In the genomic region with DNA sequence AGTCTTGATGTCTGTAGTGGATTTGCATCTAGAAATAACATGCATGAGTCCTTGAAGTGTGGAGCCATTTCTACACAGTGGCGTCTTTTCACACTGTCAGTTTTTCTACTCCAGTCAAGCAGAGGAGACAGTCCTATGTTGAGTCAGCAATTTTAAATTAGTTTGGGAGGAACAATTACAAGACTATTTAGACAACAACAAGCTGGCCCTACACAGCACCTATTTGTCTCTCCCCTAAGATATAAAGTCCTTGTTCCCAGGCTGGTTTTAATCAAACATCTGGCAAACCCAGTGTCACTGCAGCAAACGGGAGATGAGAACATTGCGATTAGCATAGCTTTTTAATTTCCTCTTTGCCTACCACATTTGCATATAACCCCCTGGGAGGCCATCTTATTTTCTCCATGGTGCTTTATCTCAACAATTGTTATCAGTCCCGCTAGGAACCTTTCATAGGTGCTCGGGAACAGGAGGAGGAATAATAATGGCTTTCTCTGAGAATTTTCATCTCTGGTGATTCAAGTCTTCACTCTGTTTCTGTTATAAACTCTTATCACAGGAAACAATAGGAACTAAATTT, we compare ENCODE assay signal across 24 mouse cellular contexts. TPM values are rescaled to one million over a fixed set of nuclear protein-coding genes. Genes with fewer than 3 reads are reported as not detected.
DNase-seq lines count a peak whose midpoint lies in the region; ATAC-seq and TF ChIP-seq lines count a peak whose summit lies in the region.
"Had no signal": no experiment of that assay in that cellular context is flagged by ENCODE, and none has a peak within 500 bp of the region (broad histone marks: within the 10 kb centered on the region; RNA-seq: fewer than 3 reads in every experiment).

No protein-coding gene starts in this region.

- no peak for DNase-seq in neural tube, embryonic 10.5 days (ENCODE audit: extremely low spot score, low spot score)
- DNase-seq in ES-E14 (ENCODE audit: low read depth, low spot score) = no peak
- peak; percentile 18 for DNase-seq in brain, embryonic 14.5 days (ENCODE audit: low read depth)
- no peak for DNase-seq in retina, postnatal 1 day
- DNase-seq in frontal cortex, adult 2 months (ENCODE audit: extremely low spot score in 1 of 2, low spot score in 1 of 2) = no peak
- DNase-seq: adrenal gland, adult 2 months; adrenal gland, postnatal 14 days; cerebellum, adult 11-12 months; cerebellum, adult 8-10 months; cerebellum, postnatal 10 days; cerebellum, postnatal 36 days; embryo, embryonic 11 days; forebrain, postnatal 0 days; gastrocnemius, postnatal 25 days; heart, adult 18-20 months had no signal

- no peak overlapping the region for H3K4me2 ChIP-seq in hindbrain, embryonic 12.5 days (replicated peaks)
- H3K4me2 ChIP-seq in hindbrain, embryonic 16.5 days (ENCODE audit: low read length) = no peak overlapping the region
- no peak overlapping the region for H3K4me2 ChIP-seq in neural tube, embryonic 12.5 days (replicated peaks)
- H3K4me2 ChIP-seq: embryonic facial prominence, embryonic 12.5 days; embryonic facial prominence, embryonic 15.5 days; heart, embryonic 11.5 days had no signal

- TF ChIP-seq CTCF in brain, embryonic 14.5 days (IDR thresholded peaks at IDR 0.05; ENCODE audit: borderline replicate concordance, extremely low read depth, insufficient read depth, insufficient read length) = no peak

- no peak overlapping the region for H3K4me3 ChIP-seq in hindbrain, embryonic 12.5 days
- H3K4me3 ChIP-seq in hindbrain, embryonic 16.5 days (ENCODE audit: low read length) = no peak overlapping the region
- H3K4me3 ChIP-seq in neural tube, embryonic 12.5 days = no peak overlapping the region
- no peak overlapping the region for H3K4me3 ChIP-seq in ES-E14 (ENCODE audit: insufficient read depth in 1 of 2, low read depth in 1 of 2, low read length in 2 of 2, poor library complexity in 1 of 2, severe bottlenecking in 1 of 2)
- H3K4me3 ChIP-seq: embryonic facial prominence, embryonic 12.5 days; embryonic facial prominence, embryonic 15.5 days had no signal

- no peak for TF ChIP-seq POLR2A in brain, embryonic 14.5 days (IDR thresholded peaks at IDR 0.05; ENCODE audit: borderline replicate concordance, extremely low read depth, insufficient read depth, insufficient read length, poor library complexity, severe bottlenecking)

- H3K4me1 ChIP-seq in hindbrain, embryonic 12.5 days = no peaks in the 10 kb centered on the region
- no peaks in the 10 kb centered on the region for H3K4me1 ChIP-seq in hindbrain, embryonic 16.5 days (ENCODE audit: control insufficient read depth, insufficient read depth, low read depth, low read length)
- H3K4me1 ChIP-seq in neural tube, embryonic 12.5 days = no peaks in the 10 kb centered on the region
- no peaks in the 10 kb centered on the region for H3K4me1 ChIP-seq in ES-E14 (ENCODE audit: control insufficient read depth in 2 of 2, insufficient read depth in 2 of 2, low read length in 2 of 2, poor library complexity in 1 of 2)
- H3K4me1 ChIP-seq: embryonic facial prominence, embryonic 12.5 days; embryonic facial prominence, embryonic 15.5 days had no signal

- in situ Hi-C loops in ES-E14 (cut with MboI; ENCODE audit: low sequenced_read_pairs in 2 of 2, unreplicated experiment in 2 of 2) = loop anchor here in 1 of 2 experiments (10.0 kb wide), 2 partner anchors 481 to 591 kb away; no protein-coding TSS in a partner anchor

- no peak overlapping the region for H3K27ac ChIP-seq in hindbrain, embryonic 12.5 days
- no peak overlapping the region for H3K27ac ChIP-seq in hindbrain, embryonic 16.5 days (ENCODE audit: low read depth, low read length)
- no peak overlapping the region for H3K27ac ChIP-seq in neural tube, embryonic 12.5 days
- no peak overlapping the region for H3K27ac ChIP-seq in ES-E14 (ENCODE audit: insufficient read depth, low read depth, low read length, poor library complexity, severe bottlenecking)
- H3K27ac ChIP-seq: embryonic facial prominence, embryonic 12.5 days; embryonic facial prominence, embryonic 15.5 days had no signal

- 46% methylated on average over 5 of the region's 5 CpGs for WGBS in hindbrain, embryonic 12.5 days
- whole genome bisulfite sequencing in hindbrain, embryonic 16.5 days = 35% methylated on average over 5 of the region's 5 CpGs
- 53% methylated on average over 5 of the region's 5 CpGs for WGBS in neural tube, embryonic 12.5 days

- no peaks in the 10 kb centered on the region for H3K27me3 ChIP-seq in hindbrain, embryonic 12.5 days
- H3K27me3 ChIP-seq in hindbrain, embryonic 16.5 days (replicated peaks; ENCODE audit: control insufficient read depth, insufficient read depth, low read length) = no peaks in the 10 kb centered on the region
- no peaks in the 10 kb centered on the region for H3K27me3 ChIP-seq in neural tube, embryonic 12.5 days (replicated peaks)
- H3K27me3 ChIP-seq: embryonic facial prominence, embryonic 12.5 days; embryonic facial prominence, embryonic 15.5 days had no signal

- peak; percentile 48; the same call in 1 of the 2 replicates for ATAC-seq in hindbrain, embryonic 12.5 days (ENCODE audit: low FRiP score)
- ATAC-seq in hindbrain, embryonic 16.5 days = no peak
- ATAC-seq in neural tube, embryonic 12.5 days (ENCODE audit: low FRiP score, low read depth) = 0 out of 2 replicates have a peak, but pooled peaks have one; percentile 48
- ATAC-seq: CD4-positive, CD25-positive, alpha-beta regulatory T cell, adult 4 months; intestine, postnatal 0 days had no signal

- H3K36me3 ChIP-seq in hindbrain, embryonic 12.5 days = no peaks in the 10 kb centered on the region
- no peaks in the 10 kb centered on the region for H3K36me3 ChIP-seq in hindbrain, embryonic 16.5 days (ENCODE audit: control insufficient read depth, insufficient read depth, low read length)
- no peaks in the 10 kb centered on the region for H3K36me3 ChIP-seq in neural tube, embryonic 12.5 days
- no peaks in the 10 kb centered on the region for H3K36me3 ChIP-seq in ES-E14 (ENCODE audit: control insufficient read depth, insufficient read depth, low read length, poor library complexity, severe bottlenecking)
- H3K36me3 ChIP-seq: embryonic facial prominence, embryonic 12.5 days; embryonic facial prominence, embryonic 15.5 days; G1E had no signal

- no peak overlapping the region for H3K9ac ChIP-seq in hindbrain, embryonic 12.5 days
- H3K9ac ChIP-seq in hindbrain, embryonic 16.5 days (ENCODE audit: low read depth, low read length) = no peak overlapping the region
- no peak overlapping the region for H3K9ac ChIP-seq in neural tube, embryonic 12.5 days
- H3K9ac ChIP-seq in ES-E14 (ENCODE audit: insufficient read depth, low read depth, low read length, poor library complexity, severe bottlenecking) = no peak overlapping the region
- H3K9ac ChIP-seq: embryonic facial prominence, embryonic 12.5 days; embryonic facial prominence, embryonic 15.5 days; forebrain, postnatal 0 days had no signal

- H3K9me3 ChIP-seq in hindbrain, embryonic 12.5 days (replicated peaks) = no peaks in the 10 kb centered on the region
- no peaks in the 10 kb centered on the region for H3K9me3 ChIP-seq in hindbrain, embryonic 16.5 days (ENCODE audit: control insufficient read depth, low read length)
- no peaks in the 10 kb centered on the region for H3K9me3 ChIP-seq in neural tube, embryonic 12.5 days
- no peaks in the 10 kb centered on the region for H3K9me3 ChIP-seq in ES-E14 (ENCODE audit: control insufficient read depth, insufficient read depth, low read depth, low read length)
- H3K9me3 ChIP-seq: embryonic facial prominence, embryonic 12.5 days; embryonic facial prominence, embryonic 15.5 days; G1E had no signal

TF ChIP-seq in ES-E14, 5 proteins besides CTCF, POLR2A, EP300 and RAD21:
- TF ChIP-seq HCFC1 (IDR thresholded peaks at IDR 0.05; ENCODE audit: borderline replicate concordance, insufficient read depth, low read length) = no peak
- no peak for TF ChIP-seq ZNF384 (IDR thresholded peaks at IDR 0.05; ENCODE audit: low read depth, low read length)
- TF ChIP-seq CHD2 (IDR thresholded peaks at IDR 0.05; ENCODE audit: low read depth, low read length) = no peak
- TF ChIP-seq ZC3H11A (IDR thresholded peaks at IDR 0.05; ENCODE audit: borderline replicate concordance, low read depth, low read length) = no peak
- TF ChIP-seq MAFK (IDR thresholded peaks at IDR 0.05; ENCODE audit: insufficient read depth, low read depth, low read length) = 0 out of 2 replicates have a peak, but pooled peaks have one; percentile 45
TF ChIP-seq in ES-E14: peak in this region for 1.

RNA-seq across cellular contexts. Expression of a gene that starts 32.9 kb away (rescaled TPM):
- 36.8 and 36.9 TPM in 2 replicates for polyA plus RNA-seq in hindbrain, embryonic 12.5 days (2016; fragmentation: Nextera tagmentation; extraction: Ambion mirVana)
- 29.6 and 38.0 TPM in 2 replicates for polyA plus RNA-seq in hindbrain, embryonic 16.5 days (2015; fragmentation: Nextera tagmentation; extraction: Ambion mirVana)
- 33.0 and 35.0 TPM in 2 replicates for polyA plus RNA-seq in neural tube, embryonic 12.5 days (2016; fragmentation: Nextera tagmentation; extraction: Ambion mirVana)
- total RNA-seq in ES-E14 (2012; rRNA removed) = 39.6 and 43.8 TPM in 2 replicates
- polyA plus RNA-seq in brain, embryonic 14.5 days (2012; rRNA removed) = 60.9 and 82.0 TPM in 2 replicates
- polyA plus RNA-seq in frontal cortex, adult 2 months (2012; rRNA removed) = 69.0 and 70.4 TPM in 2 replicates

RNA-seq across cellular contexts. Expression of a gene that starts 37.1 kb away (rescaled TPM):
- 10.0 and 11.8 TPM in 2 replicates for polyA plus RNA-seq in hindbrain, embryonic 12.5 days (2016; fragmentation: Nextera tagmentation; extraction: Ambion mirVana)
- 4.8 and 5.0 TPM in 2 replicates for polyA plus RNA-seq in hindbrain, embryonic 16.5 days (2015; fragmentation: Nextera tagmentation; extraction: Ambion mirVana)
- 5.4 and 6.2 TPM in 2 replicates for polyA plus RNA-seq in neural tube, embryonic 12.5 days (2016; fragmentation: Nextera tagmentation; extraction: Ambion mirVana)
- 0.45 and 0.48 TPM in 2 replicates for total RNA-seq in ES-E14 (2012; rRNA removed)
- polyA plus RNA-seq in brain, embryonic 14.5 days (2012; rRNA removed) = 8.6 and 10.1 TPM in 2 replicates
- polyA plus RNA-seq in frontal cortex, adult 2 months (2012; rRNA removed) = 9.7 and 12.2 TPM in 2 replicates
- polyA plus RNA-seq: G1E had no signal
